ENCODE assay signal across 9 mouse cellular contexts in the genomic region with DNA sequence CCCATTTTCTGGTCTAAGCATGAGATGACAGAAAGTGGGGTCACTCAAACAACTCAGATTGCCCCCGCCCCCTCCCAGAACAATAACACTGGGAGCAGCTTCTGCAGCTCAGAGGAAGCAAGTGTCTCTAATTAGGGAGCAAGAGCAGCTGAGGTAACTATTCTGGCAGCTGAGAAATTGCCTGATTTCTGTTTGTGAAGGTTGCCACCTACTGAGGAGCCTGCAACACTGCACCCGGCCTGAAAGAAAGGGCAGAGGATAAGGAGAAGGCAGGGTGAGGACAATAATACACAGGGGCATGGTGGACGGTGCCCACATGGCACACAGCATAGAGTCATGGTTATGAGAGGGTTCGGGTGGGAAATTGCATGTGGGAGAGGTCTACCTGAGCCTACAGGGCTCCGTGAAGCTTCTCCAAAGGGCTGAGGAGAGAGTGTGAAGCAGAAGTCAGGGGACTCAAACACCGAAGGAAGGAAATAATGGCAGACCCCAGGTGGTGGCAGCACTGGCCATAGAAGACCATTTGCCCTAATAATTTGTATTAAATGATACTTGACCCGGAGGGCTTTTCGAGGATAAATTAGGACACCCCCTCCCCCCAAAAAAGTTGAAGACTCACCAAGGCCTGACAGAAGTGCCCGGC.
DNase-seq lines count a peak whose midpoint lies in the region; ATAC-seq and TF ChIP-seq lines count a peak whose summit lies in the region.
"Had no signal": no experiment of that assay in that cellular context is flagged by ENCODE, and none has a peak within 500 bp of the region (broad histone marks: within the 10 kb centered on the region; RNA-seq: fewer than 3 reads in every experiment).

No protein-coding gene starts in this region.

- no peaks in the 10 kb centered on the region for H3K9me3 ChIP-seq in liver, embryonic 12.5 days (replicated peaks)

- no peak overlapping the region for H3K4me2 ChIP-seq in liver, embryonic 12.5 days

- no peaks in the 10 kb centered on the region for H3K79me2 ChIP-seq in liver, adult 2 months (ENCODE audit: control insufficient read depth, insufficient read depth, low read length)

- DNase-seq in liver, adult 2 months (ENCODE audit: extremely low read depth, low read depth, low spot score): peak; percentile 38
- DNase-seq in gastrocnemius, adult 8-10 months (ENCODE audit: low spot score in 2 of 2): peak; percentile 12 to 22
- peak; percentile 14 for DNase-seq in induced T-regulatory cell, adult 2 months (ENCODE audit: low read depth)
- DNase-seq in left cerebral cortex, adult 18-20 months (ENCODE audit: low spot score in 2 of 2): peak; percentile 60 to 70
- peak; percentile 71 for DNase-seq in mesoderm, embryonic 11.5 days (ENCODE audit: low read depth, low spot score)
- DNase-seq in right cerebral cortex, postnatal 4 days: peak; percentile 56

- ATAC-seq in liver, embryonic 12.5 days: no peak

- no peaks in the 10 kb centered on the region for H3K27me3 ChIP-seq in liver, adult 2 months (ENCODE audit: control insufficient read depth, insufficient read depth, low read length)
- H3K27me3 ChIP-seq in liver, embryonic 12.5 days (replicated peaks): no peaks in the 10 kb centered on the region

- H3K36me3 ChIP-seq in liver, adult 2 months (ENCODE audit: control insufficient read depth, insufficient read depth, low read length): no peaks in the 10 kb centered on the region
- H3K36me3 ChIP-seq in liver, embryonic 12.5 days: no peaks in the 10 kb centered on the region

- no peaks in the 10 kb centered on the region for H3K4me1 ChIP-seq in liver, adult 2 months (ENCODE audit: control insufficient read depth, insufficient read depth, low read length)
- no peaks in the 10 kb centered on the region for H3K4me1 ChIP-seq in liver, embryonic 12.5 days
- no peaks in the 10 kb centered on the region for H3K4me1 ChIP-seq in cortical plate, adult 2 months (ENCODE audit: control insufficient read depth, insufficient read depth, low read length)

- peak; percentile 73 for TF ChIP-seq CTCF in liver, adult 2 months (IDR thresholded peaks at IDR 0.05; ENCODE audit: low read depth, low read length)
- TF ChIP-seq CTCF in cortical plate, adult 2 months (IDR thresholded peaks at IDR 0.05; ENCODE audit: extremely low read depth, insufficient read depth, low read length): peak; percentile 91

- no peak overlapping the region for H3K4me3 ChIP-seq in liver, adult 2 months (ENCODE audit: insufficient read depth, low read depth, low read length)
- H3K4me3 ChIP-seq in liver, embryonic 12.5 days: no peak overlapping the region
- H3K4me3 ChIP-seq in cortical plate, adult 2 months (ENCODE audit: insufficient read depth, low read length): no peak overlapping the region
- H3K4me3 ChIP-seq: myocyte had no signal

- TF ChIP-seq POLR2A in liver, adult 2 months (IDR thresholded peaks at IDR 0.05; ENCODE audit: extremely low read depth, insufficient read depth, low read length): no peak
- no peak for TF ChIP-seq POLR2A in cortical plate, adult 2 months (IDR thresholded peaks at IDR 0.05; ENCODE audit: extremely low read depth, insufficient read depth, low read length)

- no peak overlapping the region for H3K9ac ChIP-seq in liver, adult 2 months (ENCODE audit: low read depth, low read length)
- no peak overlapping the region for H3K9ac ChIP-seq in liver, embryonic 12.5 days

- no peak overlapping the region for H3K27ac ChIP-seq in liver, adult 2 months (replicated peaks; ENCODE audit: insufficient read depth, low read depth, low read length)
- H3K27ac ChIP-seq in liver, embryonic 12.5 days: no peak overlapping the region
- no peak overlapping the region for H3K27ac ChIP-seq in cortical plate, adult 2 months (ENCODE audit: insufficient read depth, low read length)

- WGBS in liver, adult 2 months: 49% methylated on average over 9 of the region's 9 CpGs
- WGBS in liver, embryonic 12.5 days (ENCODE audit: insufficient replicate concordance): 36% methylated on average over 9 of the region's 9 CpGs

Comparison
In these comparisons a context has a peak if more than half of its experiments do, and no peak if none do; other contexts are left out.
1. DNase-seq: peak in every context shown above with its lines; median percentile 71 in mesoderm, embryonic 11.5 days; 65 in left cerebral cortex, adult 18-20 months; 56 in right cerebral cortex, postnatal 4 days; 38 in liver, adult 2 months; 17 in gastrocnemius, adult 8-10 months; 14 in induced T-regulatory cell, adult 2 months.